Mouse (Mus musculus) liver, adult 2 months (tissue): ENCODE measurements around the gene Shmt2.

Experiments used
- CTCF ChIP-seq: fragments of 200-500 bp; IDR thresholded peaks from 2 replicates; pipeline ENCODE4 v1.5.1; 2011; ENCODE audit warnings: low read depth, low read length, control low read depth
- POLR2A ChIP-seq: fragments of 200-500 bp; IDR thresholded peaks from 2 replicates; pipeline ENCODE4 v1.6.1; 2011; ENCODE audit warnings: low read length, control low read depth; ENCODE audit not compliant: insufficient read depth; ENCODE audit errors: extremely low read depth

DNA sequence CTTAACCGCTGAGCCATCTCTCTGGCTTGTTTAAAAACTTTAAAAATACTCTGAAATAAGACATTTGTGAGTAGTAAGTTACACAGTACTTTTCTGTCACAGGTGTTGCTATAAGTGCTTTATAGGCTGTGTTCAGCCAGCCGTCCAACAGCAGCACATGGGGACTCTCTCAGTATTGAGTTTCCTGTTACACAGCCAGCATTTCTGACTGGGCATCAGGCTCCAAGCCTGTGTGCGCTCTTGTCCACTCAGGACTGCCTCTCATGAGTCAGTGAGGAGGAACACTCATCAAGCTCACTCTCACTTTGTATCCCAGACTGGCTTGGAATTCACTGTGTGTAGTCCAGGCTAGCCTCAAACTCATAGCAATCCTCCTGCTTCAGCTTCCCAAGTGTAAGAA lies 26.1 kb downstream of the Shmt2 start:
- TF ChIP-seq CTCF (no peak), POLR2A (no peak)
